Mouse (Mus musculus) cerebellum, adult 2 months (tissue): ENCODE measurements around the gene Ggps1.

Source experiments
- CTCF ChIP-seq: fragments of 200-500 bp; IDR thresholded peaks from 2 replicates; pipeline ENCODE4 v1.5.1; 2011; ENCODE audit warnings: low read depth, mild to moderate bottlenecking, control low read depth, low read length, moderate library complexity, borderline replicate concordance; ENCODE audit not compliant: insufficient read depth
- POLR2A ChIP-seq: fragments of 200-500 bp; IDR thresholded peaks from 2 replicates; pipeline ENCODE4 v1.6.1; 2011; ENCODE audit warnings: low read length, control low read depth, borderline replicate concordance; ENCODE audit not compliant: insufficient read depth

DNA sequence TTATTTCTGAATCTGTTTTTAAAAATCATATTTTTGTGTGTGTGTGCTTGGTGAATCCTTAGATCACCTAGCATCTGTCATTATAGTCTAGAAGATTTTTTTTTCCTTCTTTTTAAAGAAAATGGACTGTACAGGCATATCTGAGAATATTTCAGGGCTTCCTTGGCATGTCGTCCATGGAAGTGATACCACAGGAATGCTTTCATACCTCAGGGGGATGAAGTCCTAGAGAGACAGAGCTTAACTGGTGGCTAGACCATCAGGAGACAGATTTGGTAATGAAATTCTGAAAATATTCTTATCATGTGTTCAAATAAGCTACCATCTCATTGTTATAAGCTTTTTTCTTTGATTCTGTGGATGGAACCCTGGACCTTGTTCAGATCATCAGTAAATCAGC lies 39.7 kb upstream of the Ggps1 start:
- no peak for TF ChIP-seq CTCF
- TF ChIP-seq POLR2A = no peak
